Mouse (Mus musculus) erythroblast, embryonic 14.5 days (primary cell): ENCODE data around the gene Ankrd34a. TPM values are rescaled to one million over a fixed set of nuclear protein-coding genes. Genes with fewer than 3 reads are reported as not detected.

Source experiments
- H3K27me3 ChIP-seq: 2 replicates; pipeline ENCODE4 v1.6.1; 2012; ENCODE audit warnings: inconsistent platforms; ENCODE audit not compliant: control insufficient read depth
- H3K36me3 ChIP-seq: 2 replicates; pipeline ENCODE4 v1.6.1; 2012; ENCODE audit warnings: mild to moderate bottlenecking, inconsistent platforms; ENCODE audit not compliant: control insufficient read depth
- H3K4me1 ChIP-seq: 2 replicates; pipeline ENCODE4 v1.6.1; 2012; ENCODE audit warnings: inconsistent platforms; ENCODE audit not compliant: control insufficient read depth
- H3K4me3 ChIP-seq: replicated peaks from 2 replicates; pipeline ENCODE3; 2012; ENCODE audit warnings: moderate library complexity, mild to moderate bottlenecking, inconsistent platforms
- H3K9me3 ChIP-seq: 2 replicates; pipeline ENCODE4 v1.6.1; 2012; ENCODE audit warnings: low read length, inconsistent platforms, mixed read lengths; ENCODE audit not compliant: control insufficient read depth
- GATA1 ChIP-seq: IDR thresholded peaks from 2 replicates; pipeline ENCODE4 v1.6.1; 2012; ENCODE audit warnings: low read length, inconsistent platforms, mixed read lengths
- TAL1 ChIP-seq: IDR thresholded peaks from 3 replicates; pipeline ENCODE4 v1.6.1; 2012; ENCODE audit warnings: low read length, inconsistent platforms, mixed read lengths
- polyA plus RNA-seq: library from polyadenylated mRNA; stranded (reverse); fragments of >175 nt; gene quantifications from 2 replicates; pipeline ENCODE4 v1.2.3, GENCODE M21; 2012

The Ankrd34a gene
- polyA plus RNA-seq, result not detected in 2 replicates

DNA sequence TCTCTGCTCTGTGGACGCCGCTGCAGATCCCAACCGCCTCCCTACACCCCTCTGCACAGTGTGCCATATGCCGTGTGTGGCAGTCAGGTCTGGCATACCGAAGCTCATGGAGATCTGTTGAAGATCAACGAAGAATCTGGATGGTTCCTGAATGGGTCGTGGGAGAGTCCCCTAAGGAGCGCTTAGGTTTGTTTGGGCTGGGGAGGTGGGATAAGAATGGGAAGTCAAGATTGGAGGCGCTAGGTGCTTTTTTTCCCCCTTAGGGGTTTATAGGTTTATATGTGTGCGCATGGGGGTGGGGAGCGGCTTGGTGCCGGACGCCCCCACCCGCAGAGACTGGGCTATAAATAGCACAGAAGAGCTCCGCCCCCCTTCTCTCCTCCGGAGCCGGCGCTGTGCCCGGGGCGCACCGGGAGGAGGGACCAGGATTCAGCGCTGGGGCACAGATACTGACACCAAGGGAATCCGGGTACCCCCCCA lies at the start of gene Ankrd34a:
TSS of gene Ankrd34a (plus strand) at position 409 of the 480 bp plus-strand sequence.
- no peaks in the 10 kb centered on the region for H3K36me3 ChIP-seq
- peaks cover 40% of the 10 kb centered on the region for H3K4me1 ChIP-seq
- H3K9me3 ChIP-seq, result peaks cover 16% of the 10 kb centered on the region
- peak within 1 kb of the TSS; percentile 29 for H3K4me3 ChIP-seq
- TF ChIP-seq TAL1 (no peak), GATA1 (no peak)
- H3K27me3 ChIP-seq, result peaks cover 67% of the 10 kb centered on the region

DNA sequence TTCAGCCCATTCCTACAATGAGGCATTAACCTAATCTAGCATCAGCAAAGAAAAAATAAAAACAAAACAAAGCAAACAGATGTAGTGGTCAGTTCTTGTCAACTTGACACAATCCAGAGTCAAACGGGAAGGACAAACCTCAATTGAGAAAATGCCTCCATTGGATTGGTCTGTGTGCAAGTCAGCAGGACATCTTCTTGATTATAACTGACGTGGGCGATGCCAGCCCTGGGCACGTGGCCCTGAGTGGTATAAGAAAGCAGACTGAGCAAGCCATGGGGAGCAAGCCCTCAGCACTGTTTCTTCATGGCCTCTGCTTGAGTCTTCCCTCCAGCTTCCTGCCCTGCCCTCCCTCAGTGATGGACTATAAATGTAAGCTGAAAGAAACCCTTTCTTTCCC lies 49.6 kb upstream of the Ankrd34a start:
- no peak overlapping the region for H3K4me3 ChIP-seq
- TF ChIP-seq TAL1 (no peak), GATA1 (no peak)
- H3K36me3 ChIP-seq, result no peaks in the 10 kb centered on the region
- H3K9me3 ChIP-seq, result no peaks in the 10 kb centered on the region
- H3K27me3 ChIP-seq, result peaks cover 4% of the 10 kb centered on the region
- peaks cover 6% of the 10 kb centered on the region for H3K4me1 ChIP-seq

DNA sequence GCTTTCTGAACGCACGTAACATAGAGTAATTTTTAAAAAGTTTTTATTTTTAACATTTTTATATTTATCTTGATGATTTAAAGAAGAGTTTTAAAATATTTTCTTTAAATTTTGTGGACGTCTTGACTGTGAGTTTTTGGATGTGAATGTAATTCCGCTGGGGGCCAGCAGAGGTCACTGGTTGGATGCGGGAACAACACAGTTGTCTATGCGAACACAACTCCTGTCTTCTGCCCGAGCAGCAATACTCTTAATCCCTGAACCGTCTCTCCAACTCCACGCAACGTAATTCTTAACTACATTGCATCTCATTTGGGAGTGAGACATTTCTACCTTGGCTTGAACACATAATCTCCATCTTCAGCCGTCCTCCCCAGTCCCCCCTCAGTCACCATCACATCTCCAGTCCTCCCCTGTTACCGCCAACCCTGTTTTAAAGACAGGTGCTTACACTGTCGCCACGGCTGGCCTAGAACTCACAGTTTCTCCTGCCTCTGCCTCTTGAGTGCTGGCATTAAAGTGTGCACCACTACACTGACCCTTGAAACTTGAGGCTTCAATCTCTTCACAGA lies 49.0 kb upstream of the Ankrd34a start:
- H3K9me3 ChIP-seq, result no peaks in the 10 kb centered on the region
- peaks cover 5% of the 10 kb centered on the region for H3K27me3 ChIP-seq
- H3K36me3 ChIP-seq, result no peaks in the 10 kb centered on the region
- no peak overlapping the region for H3K4me3 ChIP-seq
- H3K4me1 ChIP-seq, result peaks cover 6% of the 10 kb centered on the region
- TF ChIP-seq TAL1, result no peak
- TF ChIP-seq GATA1, result no peak

DNA sequence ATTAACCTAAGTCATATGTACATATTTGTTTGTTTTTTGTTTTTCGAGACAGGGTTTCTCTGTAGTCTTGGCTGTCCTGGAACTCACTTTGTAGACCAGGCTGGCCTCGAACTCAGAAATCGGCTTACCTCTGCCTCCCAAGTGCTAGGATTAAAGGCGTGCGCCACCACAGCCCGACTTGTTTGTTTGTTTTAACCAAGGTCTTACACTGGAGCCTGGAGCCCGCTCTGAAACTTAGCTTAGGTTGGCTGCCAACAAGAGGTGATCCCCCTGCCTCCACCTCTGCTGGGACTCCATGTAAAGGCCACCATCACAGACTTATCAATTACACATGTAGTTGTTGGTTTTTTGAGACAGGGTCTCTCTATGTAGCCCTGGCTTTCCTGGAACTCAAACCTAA lies 47.6 kb upstream of the Ankrd34a start:
- Histone ChIP-seq H3K4me1 (peaks cover 7% of the 10 kb centered on the region), H3K4me3 (no peak overlapping the region), H3K27me3 (peaks cover 2% of the 10 kb centered on the region; the same call in 1 of the 2 replicates), H3K36me3 (no peaks in the 10 kb centered on the region), H3K9me3 (no peaks in the 10 kb centered on the region)
- no peak for TF ChIP-seq GATA1

DNA sequence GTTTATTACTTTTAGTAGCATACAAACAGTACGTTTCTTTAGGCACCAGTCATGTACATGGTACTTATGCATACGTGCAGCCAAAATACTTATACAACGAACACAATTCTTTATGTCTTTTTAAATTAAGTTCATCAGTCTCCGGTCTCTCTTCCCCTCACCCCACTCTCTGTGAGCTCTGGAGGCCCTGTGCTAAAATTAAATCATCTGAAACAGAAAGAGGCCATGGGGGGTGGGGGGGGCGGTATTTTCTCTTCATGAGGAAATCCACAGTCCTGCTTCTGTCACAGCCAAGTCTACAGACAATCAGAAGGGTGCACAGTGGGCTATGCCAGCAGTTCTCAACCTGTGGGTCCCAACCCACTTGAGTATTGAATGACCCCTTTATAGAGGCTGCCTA lies 47.1 kb upstream of the Ankrd34a start:
- Histone ChIP-seq H3K36me3 (no peaks in the 10 kb centered on the region), H3K27me3 (peaks cover 2% of the 10 kb centered on the region; the same call in 1 of the 2 replicates), H3K4me1 (peaks cover 8% of the 10 kb centered on the region), H3K9me3 (no peaks in the 10 kb centered on the region), H3K4me3 (no peak overlapping the region)
- TF ChIP-seq TAL1 (no peak), GATA1 (no peak)

DNA sequence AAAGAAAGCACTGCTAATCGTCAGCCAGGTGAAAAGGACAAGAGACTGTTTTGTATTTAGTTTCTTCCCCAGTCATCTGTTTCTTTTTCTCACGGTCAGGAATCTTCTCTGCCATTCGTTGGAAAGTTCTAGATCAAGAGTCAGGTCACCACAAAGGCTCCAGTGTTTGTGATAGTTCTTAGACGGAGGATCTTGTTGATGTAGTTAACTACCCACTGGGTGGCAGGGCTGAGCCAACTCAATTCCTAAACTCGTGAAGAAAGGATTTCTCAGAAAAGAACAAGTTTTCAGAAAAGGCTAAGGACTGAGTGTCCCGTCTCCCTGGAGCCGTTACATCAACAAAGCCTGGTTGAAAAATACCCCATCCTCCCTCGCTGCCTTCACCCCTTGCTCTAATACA lies 45.2 kb upstream of the Ankrd34a start:
- H3K27me3 ChIP-seq, result peaks cover 2% of the 10 kb centered on the region; the same call in 1 of the 2 replicates
- no peak for TF ChIP-seq TAL1
- no peak for TF ChIP-seq GATA1
- no peaks in the 10 kb centered on the region for H3K9me3 ChIP-seq
- H3K4me1 ChIP-seq, result peaks cover 10% of the 10 kb centered on the region
- H3K36me3 ChIP-seq, result no peaks in the 10 kb centered on the region
- H3K4me3 ChIP-seq, result no peak overlapping the region

DNA sequence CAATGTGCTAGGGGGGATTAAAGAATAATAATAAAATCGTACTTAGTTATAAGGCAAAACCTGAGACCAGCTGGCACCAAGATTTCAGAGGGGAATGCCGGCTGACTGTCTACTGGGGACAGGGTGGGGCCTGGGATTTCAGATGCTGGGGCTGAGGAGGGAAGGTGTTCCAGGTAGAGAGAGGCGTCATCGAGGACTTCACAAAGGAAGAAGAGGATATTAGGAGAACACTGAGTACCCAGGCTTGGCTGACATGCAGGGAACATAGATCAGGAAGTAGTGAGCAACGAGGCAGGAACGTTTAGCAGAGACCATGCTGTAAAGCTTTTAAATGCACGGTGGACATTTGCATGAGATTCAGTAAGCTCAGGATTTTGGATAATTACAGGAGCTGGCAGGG lies 44.5 kb upstream of the Ankrd34a start:
- peaks cover 16% of the 10 kb centered on the region for H3K4me1 ChIP-seq
- TF ChIP-seq GATA1 (no peak), TAL1 (no peak)
- H3K4me3 ChIP-seq, result no peak overlapping the region
- H3K9me3 ChIP-seq, result no peaks in the 10 kb centered on the region
- H3K27me3 ChIP-seq, result peaks cover 2% of the 10 kb centered on the region; the same call in 1 of the 2 replicates
- no peaks in the 10 kb centered on the region for H3K36me3 ChIP-seq

DNA sequence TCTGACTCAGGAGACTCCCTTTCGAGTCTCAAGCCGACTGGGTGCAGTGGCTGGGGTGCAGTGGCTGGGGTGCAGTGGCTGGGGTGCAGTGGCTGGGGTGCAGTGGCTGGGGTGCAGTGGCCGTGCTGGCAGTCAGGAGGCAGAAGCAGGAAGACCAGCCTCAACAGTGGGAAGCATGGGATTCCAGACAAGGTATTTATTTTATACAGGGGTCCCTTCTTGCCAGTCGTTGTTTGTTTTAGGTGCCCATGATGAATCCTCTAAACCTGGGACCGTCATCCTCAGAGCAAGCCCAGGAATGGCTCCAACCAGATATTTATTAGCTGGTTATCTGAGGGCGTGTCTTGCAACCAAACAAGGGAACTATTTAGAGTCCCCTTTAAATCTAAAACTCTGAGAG lies 42.8 kb upstream of the Ankrd34a start:
- peaks cover 2% of the 10 kb centered on the region for H3K36me3 ChIP-seq
- H3K4me1 ChIP-seq, result peaks cover 14% of the 10 kb centered on the region
- no peak overlapping the region for H3K4me3 ChIP-seq
- peaks cover 2% of the 10 kb centered on the region; the same call in 1 of the 2 replicates for H3K27me3 ChIP-seq
- no peaks in the 10 kb centered on the region for H3K9me3 ChIP-seq
- TF ChIP-seq GATA1 (no peak), TAL1 (no peak)

DNA sequence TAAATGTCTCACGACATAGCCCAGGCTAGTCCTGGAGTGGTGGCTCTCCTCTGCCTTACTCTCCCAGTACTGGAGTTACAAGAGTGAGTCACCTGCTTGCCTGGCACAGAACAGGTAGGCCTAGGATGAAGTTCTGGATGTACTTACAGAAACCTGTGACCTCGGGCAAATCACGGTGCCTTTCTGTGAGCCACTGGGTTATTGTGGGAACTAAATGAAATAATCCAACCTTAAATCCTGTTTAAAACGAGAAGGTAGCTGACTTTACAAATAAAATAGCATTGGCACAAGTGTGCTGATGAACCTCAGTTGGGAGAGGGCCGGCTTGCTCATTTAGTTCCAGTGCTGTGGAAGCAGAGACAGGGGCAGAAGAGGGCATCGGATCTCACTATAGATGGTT lies 42.2 kb upstream of the Ankrd34a start:
- no peak overlapping the region for H3K4me3 ChIP-seq

More for the DNA sequence above, 42.2 kb upstream of the Ankrd34a start:
- Histone ChIP-seq H3K4me1 (peaks cover 20% of the 10 kb centered on the region), H3K27me3 (peaks cover 2% of the 10 kb centered on the region; the same call in 1 of the 2 replicates), H3K36me3 (peaks cover 9% of the 10 kb centered on the region), H3K9me3 (no peaks in the 10 kb centered on the region)
- TF ChIP-seq TAL1 (no peak), GATA1 (no peak)
